Mouse (Mus musculus) B cell, adult 2 months (primary cell): ENCODE measurements around the gene BC049715.

Source experiments
- DNase-seq, 2 experiments: peaks; one replicate each; pipeline ENCODE4 v3.0.0; 2022

The BC049715 gene

DNA sequence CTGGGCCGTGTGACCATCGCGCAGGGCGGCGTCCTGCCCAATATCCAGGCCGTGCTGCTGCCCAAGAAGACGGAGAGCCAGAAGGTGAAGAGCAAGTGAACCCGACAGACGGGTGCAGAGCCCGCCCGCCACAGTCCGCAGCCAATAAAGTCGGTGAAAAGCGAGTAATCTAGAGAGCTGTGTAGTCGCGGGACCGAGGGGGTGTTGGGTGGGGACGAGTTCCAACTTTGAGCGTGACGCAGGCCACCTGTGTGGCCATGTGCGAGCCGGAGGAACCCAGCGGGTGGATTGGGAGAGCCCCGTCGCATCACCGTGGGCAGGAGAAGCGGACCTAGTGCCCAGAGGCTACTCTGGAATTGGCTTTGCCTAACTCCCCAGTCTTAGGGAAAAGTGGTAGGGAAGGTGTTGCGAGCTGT, 18.8 kb upstream of the BC049715 start:
- DNase-seq: peak; percentile 65 to 66

GRCm38 (mm10) chr6:136809077-136809476, 18.3 kb upstream of the BC049715 start:
- DNase-seq: peak; percentile 61 to 67

- peak in 1 of 2 experiments; percentile 22 for DNase-seq
These were observed 17.8 kb upstream of the BC049715 start for GRCm38 (mm10) chr6:136809673-136810072.

DNA sequence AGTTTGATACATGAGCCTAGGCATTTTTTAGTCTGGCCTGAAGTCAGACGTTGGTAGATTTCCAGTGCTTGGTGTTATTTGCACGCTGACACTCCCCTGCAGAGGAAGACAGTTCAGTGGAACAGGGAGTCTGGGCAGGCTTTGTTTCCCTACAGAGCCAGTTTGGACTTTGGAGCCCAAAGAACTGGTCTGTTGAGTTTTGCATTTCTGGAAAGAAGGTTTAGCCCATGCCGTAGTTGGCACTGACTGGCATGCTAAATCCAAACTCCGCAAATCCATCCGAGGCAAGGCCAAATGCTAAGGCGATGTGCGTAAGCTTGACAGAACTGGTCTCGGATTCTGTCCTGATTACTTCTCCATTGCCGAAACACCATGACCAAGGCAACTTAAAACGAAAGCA, 16.2 kb upstream of the BC049715 start:
- DNase-seq: no peak

DNA sequence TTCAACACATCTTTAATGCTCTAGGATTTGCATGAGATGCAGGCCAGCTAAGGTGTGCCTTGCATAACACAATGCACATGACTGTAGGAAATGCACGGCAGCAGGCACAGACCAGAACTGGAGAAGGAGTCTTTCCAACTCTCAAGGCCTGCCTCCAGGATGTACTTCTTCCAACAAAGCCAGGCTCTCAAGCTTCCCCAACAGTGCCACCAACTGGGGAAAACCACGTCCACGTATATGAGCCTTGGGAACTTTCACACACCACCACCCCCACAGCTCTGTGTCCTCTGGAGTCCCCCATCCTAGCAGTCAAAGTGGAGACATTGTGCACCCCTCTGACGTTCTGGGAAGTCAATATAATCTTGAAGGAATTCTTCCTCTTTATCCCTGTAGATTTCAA, 14.3 kb upstream of the BC049715 start:
- no peak for DNase-seq

DNA sequence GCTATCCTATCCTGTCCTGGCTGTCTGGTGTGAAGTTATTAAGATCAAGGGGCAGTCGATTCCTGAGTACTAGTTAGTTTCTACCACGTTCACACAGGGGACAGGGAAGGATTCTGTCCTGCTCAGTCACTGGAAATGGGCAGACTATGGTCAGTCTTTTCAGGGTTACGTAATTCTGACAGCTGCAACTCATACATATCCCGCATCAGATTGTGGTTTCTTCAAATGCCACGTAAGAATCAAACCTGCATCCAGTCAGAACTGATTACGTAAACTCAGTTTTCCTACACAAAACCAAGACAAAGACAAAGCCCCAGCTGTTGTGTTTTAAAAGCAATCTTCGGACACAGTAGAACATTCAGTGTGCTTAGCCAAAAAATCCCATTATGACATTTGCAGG, 12.0 kb upstream of the BC049715 start:
- DNase-seq: no peak

DNA sequence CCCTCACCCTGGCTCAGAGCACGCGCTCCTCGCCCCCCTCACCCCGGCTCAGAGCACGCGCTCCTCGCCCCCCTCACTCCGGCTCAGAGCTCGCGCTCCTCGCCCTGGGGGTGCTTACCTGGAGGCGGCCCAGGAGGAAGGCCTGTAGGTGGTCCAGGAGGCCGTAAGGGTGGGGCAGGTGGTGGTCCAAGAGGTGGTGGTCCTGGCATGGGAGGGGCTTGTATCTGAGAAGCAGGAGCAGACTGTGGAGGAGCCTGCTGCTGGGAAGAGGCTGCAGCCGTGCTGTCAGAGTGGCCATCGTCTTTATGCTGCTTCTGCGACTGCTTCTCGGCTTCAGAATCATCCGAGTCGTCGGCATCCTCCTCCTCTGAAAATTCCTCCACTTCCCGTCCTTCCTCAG, 10.6 kb upstream of the BC049715 start:
- DNase-seq: no peak

DNA sequence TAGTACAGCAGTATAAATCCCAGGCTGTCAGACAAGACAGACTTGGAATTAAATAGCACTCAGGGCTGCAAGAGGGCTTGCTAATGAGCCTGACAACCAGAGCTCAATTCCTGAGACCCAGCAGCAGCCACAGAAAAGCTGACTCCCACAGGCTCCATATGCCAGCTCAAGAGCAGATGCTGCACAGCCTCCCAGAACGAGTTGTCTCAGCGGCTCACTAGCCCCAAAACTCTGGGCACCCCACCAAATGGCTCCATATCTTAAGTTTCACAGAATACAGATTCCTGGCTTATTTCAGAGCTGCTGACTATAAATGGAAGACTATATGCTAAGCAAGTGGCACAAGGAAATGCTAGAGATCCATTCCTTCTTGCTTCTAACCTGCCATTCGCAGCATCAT, 9.9 kb upstream of the BC049715 start:
- no peak for DNase-seq

- no peak for DNase-seq
These were observed 7.0 kb upstream of the BC049715 start for GRCm38 (mm10) chr6:136820381-136820780.

DNA sequence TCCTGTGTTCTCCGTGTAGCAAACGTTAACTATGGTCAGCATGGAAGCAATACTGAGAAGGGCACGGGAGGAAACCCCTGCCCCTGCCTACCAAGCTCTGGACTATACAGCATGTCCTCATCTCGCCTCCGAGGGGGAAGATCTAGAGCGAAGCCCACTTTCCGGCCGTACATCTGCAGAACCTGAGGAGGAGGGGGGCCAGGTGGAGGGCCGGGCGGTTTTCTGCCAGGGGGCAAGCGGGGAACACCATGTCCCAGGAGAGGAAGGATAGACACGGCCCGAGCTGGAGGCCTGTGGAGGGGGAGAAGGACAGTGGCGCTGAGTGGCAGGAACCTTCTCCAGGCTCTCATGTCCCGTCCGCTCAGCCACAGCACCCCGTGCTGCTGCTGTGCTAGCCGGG, 6.3 kb upstream of the BC049715 start:
- no peak for DNase-seq

- DNase-seq: no peak
These were observed 2.4 kb upstream of the BC049715 start for GRCm38 (mm10) chr6:136824987-136825386.

DNA sequence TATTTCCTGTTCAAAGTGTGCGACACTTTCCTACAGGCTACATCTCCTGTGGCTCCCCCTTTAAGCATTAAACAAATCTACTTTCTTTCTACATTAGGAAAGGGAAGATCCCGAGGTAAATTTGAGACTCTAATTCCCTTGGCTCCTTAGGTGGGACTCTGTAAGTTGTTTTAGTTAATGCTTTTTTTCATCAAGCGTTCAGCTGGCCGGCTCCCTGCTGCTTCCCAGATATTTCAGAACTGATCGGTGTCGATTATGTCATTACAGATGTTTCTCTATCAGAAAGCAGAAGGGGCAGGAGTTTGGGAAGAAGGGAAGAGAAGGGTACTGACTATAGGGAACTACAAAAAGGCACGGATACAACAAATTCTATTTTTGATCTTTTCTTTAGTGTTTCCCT, 310 bp upstream of the BC049715 start:
- peak in 1 of 2 experiments; percentile 7 for DNase-seq

DNA sequence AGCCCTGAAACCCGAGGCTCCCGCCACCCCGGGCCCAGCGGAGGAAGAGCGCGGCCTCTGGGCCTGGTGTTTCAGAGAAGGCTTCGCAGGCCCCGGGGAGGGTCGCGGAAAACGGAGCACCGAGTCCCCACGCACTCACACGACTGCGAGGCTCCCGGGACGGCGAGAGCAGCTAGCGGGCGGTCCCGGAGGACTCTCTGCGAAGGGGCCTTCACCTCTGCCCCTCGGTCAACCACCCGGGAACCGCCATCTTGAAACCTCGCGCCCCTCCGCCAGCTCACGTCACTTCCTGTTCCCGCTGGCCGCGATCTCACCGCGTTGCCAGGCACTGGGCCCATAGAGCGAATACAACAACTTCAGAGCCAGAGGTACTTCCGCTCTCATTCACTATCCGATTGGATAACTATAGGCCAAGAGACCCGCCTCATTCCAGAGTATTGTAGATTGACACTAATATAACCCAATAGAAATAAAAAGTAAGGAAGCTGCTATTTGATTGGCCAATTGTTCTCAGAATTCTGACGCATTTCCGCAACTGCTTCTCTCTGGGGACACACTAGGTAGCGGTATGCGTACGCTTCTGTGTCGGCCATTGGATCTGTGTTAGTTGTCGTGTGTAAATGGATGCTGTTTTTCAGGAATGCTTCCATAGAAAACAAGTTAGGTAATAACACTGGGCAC, 595 bp downstream of the BC049715 start, which contains the start of gene Wbp11:
Gene Wbp11, minus strand, starts transcription at position 353 of the 681 bp plus-strand sequence.
- DNase-seq: peak; percentile 95 to 96

GRCm38 (mm10) chr6:136828681-136829080, 1.3 kb downstream of the BC049715 start:
- DNase-seq: peak; percentile 21

- DNase-seq: peak; percentile 24 to 30
These were observed 4.3 kb downstream of the BC049715 start for GRCm38 (mm10) chr6:136831712-136832111.

DNA sequence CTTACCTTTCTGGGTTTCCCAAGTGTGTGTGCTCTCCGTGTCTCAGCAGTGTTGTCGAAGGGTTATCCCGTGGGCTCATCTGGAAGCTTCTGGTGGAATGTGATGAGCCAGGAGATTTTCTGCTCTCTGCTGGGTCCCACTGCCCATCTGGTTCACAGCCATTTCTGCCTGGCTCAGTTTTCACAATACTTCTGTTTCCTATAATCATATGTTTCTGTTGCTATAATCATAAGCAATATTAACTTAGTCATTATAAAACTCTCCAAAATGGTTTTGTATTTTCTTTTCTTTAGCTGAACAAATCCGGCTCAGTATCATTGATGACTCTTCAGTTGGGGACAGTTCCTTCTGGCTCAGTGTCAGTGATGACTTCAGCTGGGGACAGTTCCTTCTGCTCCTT, 7.9 kb downstream of the BC049715 start, which contains the start of gene Smco3:
Gene Smco3, minus strand, starts transcription at position 101 of the 400 bp plus-strand sequence.
- no peak for DNase-seq

DNA sequence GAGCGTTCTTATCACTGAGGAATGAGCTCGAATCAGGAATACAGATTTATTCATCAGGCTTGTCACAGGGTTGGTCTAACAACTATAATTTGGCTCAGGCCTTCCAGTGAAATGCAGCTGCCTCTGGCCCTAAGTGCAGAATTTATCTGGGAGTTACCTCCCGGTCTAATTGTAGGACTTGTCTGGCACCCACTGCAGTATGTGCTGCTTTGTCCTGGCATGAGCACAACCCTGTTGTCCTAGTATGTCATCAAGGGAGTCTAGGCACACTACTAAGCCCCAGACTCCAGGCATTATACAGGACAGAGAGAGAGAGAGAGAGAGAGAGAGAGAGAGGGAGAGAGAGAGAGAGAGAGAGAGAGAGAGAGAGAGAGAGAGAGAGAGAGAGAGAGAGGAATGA, 9.9 kb downstream of the BC049715 start:
- DNase-seq: no peak

DNA sequence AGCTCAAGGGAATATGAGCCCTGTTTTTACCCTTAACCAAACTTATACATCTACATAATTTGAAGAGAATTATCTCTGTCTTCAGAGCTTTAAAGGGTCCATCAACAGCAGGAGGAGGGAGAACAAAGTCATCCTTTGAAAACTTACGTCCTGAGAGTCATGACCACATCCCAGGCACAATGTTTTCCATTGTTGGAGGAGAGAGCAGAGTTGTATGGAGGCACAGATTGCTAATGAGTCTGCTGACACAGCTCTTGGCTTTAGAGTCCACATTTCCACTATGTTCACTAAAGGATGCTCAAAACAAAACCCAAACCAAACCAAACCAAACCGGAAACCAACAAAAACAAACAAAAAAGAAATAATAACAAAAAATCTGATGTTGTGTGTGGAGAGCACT, 17.5 kb downstream of the BC049715 start:
- DNase-seq: no peak

- DNase-seq: no peak
These were observed 18.5 kb downstream of the BC049715 start for GRCm38 (mm10) chr6:136845706-136846480.

DNA sequence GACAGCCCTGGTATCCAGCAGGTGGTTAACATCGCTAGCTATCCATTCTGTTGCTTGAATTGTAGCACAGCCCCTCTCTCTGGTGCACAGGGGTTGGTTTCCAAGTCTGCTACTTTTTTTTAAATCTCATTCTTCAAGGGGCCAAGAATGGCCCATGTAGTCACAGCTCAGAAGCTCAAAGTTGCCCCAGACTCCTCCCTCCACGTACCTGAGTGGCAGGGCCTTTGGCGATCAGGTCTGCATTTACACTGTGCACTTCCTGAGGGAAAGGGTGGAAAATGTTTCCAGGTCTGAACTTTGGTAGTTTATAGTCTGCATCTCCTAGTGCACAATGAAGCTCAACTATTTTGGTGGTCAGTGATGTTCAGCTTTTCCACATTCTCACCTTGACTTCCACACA, 19.8 kb downstream of the BC049715 start:
- no peak for DNase-seq

DNA sequence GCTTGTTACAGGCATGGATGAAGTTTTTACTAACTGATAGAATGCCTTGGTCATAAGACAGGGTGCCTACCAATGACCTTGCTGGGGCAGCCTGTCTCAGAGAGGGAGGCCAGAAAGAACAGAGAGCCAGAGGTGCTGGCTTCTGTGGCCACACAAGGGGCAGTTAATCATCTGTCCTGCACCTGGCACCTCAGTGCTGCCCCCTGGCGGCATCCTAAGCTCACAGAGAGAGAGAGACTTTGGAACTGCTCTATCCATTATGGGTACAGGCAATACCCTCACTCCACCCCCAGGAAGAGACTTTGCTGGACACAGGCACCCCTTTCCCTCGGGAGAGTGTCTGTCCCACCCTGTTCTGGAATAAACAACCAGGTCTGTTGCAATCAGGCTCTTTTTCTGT, 20.4 kb downstream of the BC049715 start:
- DNase-seq: peak; percentile 84

DNA sequence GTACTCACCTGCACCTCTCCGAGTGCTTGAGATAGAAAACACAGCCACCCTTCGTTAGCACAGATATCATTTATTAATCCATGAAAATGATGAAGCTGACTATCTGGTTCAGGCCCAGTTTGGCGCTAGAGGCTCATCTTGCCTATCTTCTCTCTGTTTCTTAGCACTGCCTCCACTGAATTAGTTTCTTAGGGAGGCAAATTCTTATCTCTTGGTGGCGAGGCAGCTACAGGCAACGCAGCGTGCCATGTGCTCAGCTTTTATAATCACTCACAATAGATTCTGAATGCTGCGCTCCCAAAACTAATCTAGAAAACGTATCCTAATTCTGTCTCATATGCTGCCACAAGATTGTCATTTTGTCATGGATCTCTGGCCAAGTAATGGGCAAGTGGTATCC, 21.0 kb downstream of the BC049715 start:
- DNase-seq: no peak

- DNase-seq: no peak
These were observed 21.5 kb downstream of the BC049715 start for GRCm38 (mm10) chr6:136848971-136849370.

GRCm38 (mm10) chr6:136850267-136850666, 22.8 kb downstream of the BC049715 start:
- no peak for DNase-seq
